Mouse (Mus musculus): Measurements from ENCODE around the gene Pfas. TPM values are rescaled to one million over a fixed set of nuclear protein-coding genes. Genes with fewer than 3 reads are reported as not detected.

The Pfas gene
- polyA plus RNA-seq, 1 experiment from 2014 or later: 47.7 TPM

GRCm38 (mm10) chr11:69045531-69046394 lies 37.5 kb upstream of the Pfas start, which contains the start of gene Aurkb:
Gene Aurkb (plus strand): TSS chr11:69045647.
- H3K9ac ChIP-seq (ENCODE audit: low read depth, low read length): peak within 1 kb of the TSS; percentile 88
- H3K27ac ChIP-seq (ENCODE audit: low read depth, low read length): peak within 1 kb of the TSS; percentile 96
- ATAC-seq (ENCODE audit: low FRiP score, low TSS enrichment): peak; percentile 81
- H3K4me2 ChIP-seq (replicated peaks; ENCODE audit: low read depth, low read length): peak within 1 kb of the TSS; percentile 76
- under 1% methylated on average over 54 of the region's 54 CpGs for WGBS
- H3K27me3 ChIP-seq (ENCODE audit: control insufficient read depth, insufficient read depth, low read length): no peaks in the 10 kb centered on the region
- peaks cover 30% of the 10 kb centered on the region for H3K36me3 ChIP-seq (ENCODE audit: control insufficient read depth, insufficient read depth, low read length)
- H3K4me1 ChIP-seq (ENCODE audit: control insufficient read depth, insufficient read depth, low read length): peaks cover 15% of the 10 kb centered on the region
- H3K4me3 ChIP-seq (ENCODE audit: low read length): peak within 1 kb of the TSS; percentile 90
- no peaks in the 10 kb centered on the region for H3K9me3 ChIP-seq (ENCODE audit: control insufficient read depth, low read length)

GRCm38 (mm10) chr11:69038173-69038572 lies 29.9 kb upstream of the Pfas start:
- H3K9ac ChIP-seq (ENCODE audit: low read depth, low read length): no peak overlapping the region
- no peaks in the 10 kb centered on the region for H3K27me3 ChIP-seq (ENCODE audit: control insufficient read depth, insufficient read depth, low read length)
- WGBS: 83% methylated on average over 5 of the region's 5 CpGs
- peak overlapping the region; percentile 5; the same call in 1 of the 2 replicates for H3K4me3 ChIP-seq (ENCODE audit: low read length)
- no peak overlapping the region for H3K4me2 ChIP-seq (replicated peaks; ENCODE audit: low read depth, low read length)
- peaks cover 19% of the 10 kb centered on the region for H3K4me1 ChIP-seq (ENCODE audit: control insufficient read depth, insufficient read depth, low read length)
- H3K9me3 ChIP-seq (ENCODE audit: control insufficient read depth, low read length): no peaks in the 10 kb centered on the region
- H3K27ac ChIP-seq (ENCODE audit: low read depth, low read length): no peak overlapping the region
- no peak for ATAC-seq (ENCODE audit: low FRiP score, low TSS enrichment)
- H3K36me3 ChIP-seq (ENCODE audit: control insufficient read depth, insufficient read depth, low read length): peaks cover 22% of the 10 kb centered on the region

GRCm38 (mm10) chr11:69037231-69038061 lies 29.2 kb upstream of the Pfas start:
- 1% methylated on average over 34 of the region's 34 CpGs for WGBS
- Histone ChIP-seq H3K27ac (ENCODE audit: low read depth, low read length) (peak overlapping the region; percentile 83), H3K4me2 (replicated peaks; ENCODE audit: low read depth, low read length) (peak overlapping the region; percentile 65), H3K9ac (ENCODE audit: low read depth, low read length) (peak overlapping the region; percentile 76), H3K4me3 (ENCODE audit: low read length) (peak overlapping the region; percentile 87), H3K36me3 (ENCODE audit: control insufficient read depth, insufficient read depth, low read length) (peaks cover 29% of the 10 kb centered on the region), H3K9me3 (ENCODE audit: control insufficient read depth, low read length) (no peaks in the 10 kb centered on the region), H3K4me1 (ENCODE audit: control insufficient read depth, insufficient read depth, low read length) (peaks cover 19% of the 10 kb centered on the region), H3K27me3 (ENCODE audit: control insufficient read depth, insufficient read depth, low read length) (no peaks in the 10 kb centered on the region)
- peak; percentile 22; the same call in 1 of the 2 replicates for ATAC-seq (ENCODE audit: low FRiP score, low TSS enrichment)

GRCm38 (mm10) chr11:69036486-69037230 lies 28.4 kb upstream of the Pfas start:
- WGBS: 8% methylated on average over 20 of the region's 20 CpGs
- Histone ChIP-seq H3K36me3 (ENCODE audit: control insufficient read depth, insufficient read depth, low read length) (peaks cover 30% of the 10 kb centered on the region), H3K4me1 (ENCODE audit: control insufficient read depth, insufficient read depth, low read length) (peaks cover 19% of the 10 kb centered on the region), H3K27me3 (ENCODE audit: control insufficient read depth, insufficient read depth, low read length) (no peaks in the 10 kb centered on the region), H3K9ac (ENCODE audit: low read depth, low read length) (peak overlapping the region; percentile 76), H3K4me2 (replicated peaks; ENCODE audit: low read depth, low read length) (peak overlapping the region; percentile 65), H3K9me3 (ENCODE audit: control insufficient read depth, low read length) (no peaks in the 10 kb centered on the region), H3K27ac (ENCODE audit: low read depth, low read length) (peak overlapping the region; percentile 83), H3K4me3 (ENCODE audit: low read length) (peak overlapping the region; percentile 87)
- no peak for ATAC-seq (ENCODE audit: low FRiP score, low TSS enrichment)

- Histone ChIP-seq H3K9me3 (ENCODE audit: control insufficient read depth, low read length) (no peaks in the 10 kb centered on the region), H3K4me3 (ENCODE audit: low read length) (peak overlapping the region; percentile 1; the same call in 1 of the 2 replicates), H3K9ac (ENCODE audit: low read depth, low read length) (no peak overlapping the region), H3K4me1 (ENCODE audit: control insufficient read depth, insufficient read depth, low read length) (peaks cover 19% of the 10 kb centered on the region), H3K27ac (ENCODE audit: low read depth, low read length) (peak overlapping the region; percentile 60; the same call in 1 of the 2 replicates), H3K27me3 (ENCODE audit: control insufficient read depth, insufficient read depth, low read length) (no peaks in the 10 kb centered on the region), H3K4me2 (replicated peaks; ENCODE audit: low read depth, low read length) (peak overlapping the region; percentile 65; the same call in 1 of the 2 replicates), H3K36me3 (ENCODE audit: control insufficient read depth, insufficient read depth, low read length) (peaks cover 39% of the 10 kb centered on the region)
- peak; percentile 17; the same call in 1 of the 2 replicates for ATAC-seq (ENCODE audit: low FRiP score, low TSS enrichment)
- WGBS: 5% methylated on average over 8 of the region's 8 CpGs
Observed at GRCm38 (mm10) chr11:69035849-69036248, 27.6 kb upstream of the Pfas start.

GRCm38 (mm10) chr11:69035411-69035810 lies 27.2 kb upstream of the Pfas start:
- peaks cover 19% of the 10 kb centered on the region for H3K4me1 ChIP-seq (ENCODE audit: control insufficient read depth, insufficient read depth, low read length)

GRCm38 (mm10) chr11:69034585-69034984 lies 26.3 kb upstream of the Pfas start:
- peaks cover 51% of the 10 kb centered on the region for H3K36me3 ChIP-seq (ENCODE audit: control insufficient read depth, insufficient read depth, low read length)
- H3K4me2 ChIP-seq (replicated peaks; ENCODE audit: low read depth, low read length): no peak overlapping the region
- H3K9ac ChIP-seq (ENCODE audit: low read depth, low read length): no peak overlapping the region
- H3K4me1 ChIP-seq (ENCODE audit: control insufficient read depth, insufficient read depth, low read length): peaks cover 19% of the 10 kb centered on the region
- ATAC-seq (ENCODE audit: low FRiP score, low TSS enrichment): no peak
- 92% methylated on average over 3 of the region's 3 CpGs for WGBS
- H3K4me3 ChIP-seq (ENCODE audit: low read length): no peak overlapping the region
- no peaks in the 10 kb centered on the region for H3K9me3 ChIP-seq (ENCODE audit: control insufficient read depth, low read length)
- no peaks in the 10 kb centered on the region for H3K27me3 ChIP-seq (ENCODE audit: control insufficient read depth, insufficient read depth, low read length)
- H3K27ac ChIP-seq (ENCODE audit: low read depth, low read length): no peak overlapping the region

More at GRCm38 (mm10) chr11:69035411-69035810, 27.2 kb upstream of the Pfas start:
- WGBS: 81% methylated on average over 9 of the region's 9 CpGs
- no peaks in the 10 kb centered on the region for H3K27me3 ChIP-seq (ENCODE audit: control insufficient read depth, insufficient read depth, low read length)
- no peak overlapping the region for H3K4me2 ChIP-seq (replicated peaks; ENCODE audit: low read depth, low read length)
- H3K9me3 ChIP-seq (ENCODE audit: control insufficient read depth, low read length): no peaks in the 10 kb centered on the region
- no peak for ATAC-seq (ENCODE audit: low FRiP score, low TSS enrichment)
- peak overlapping the region; percentile 60; the same call in 1 of the 2 replicates for H3K27ac ChIP-seq (ENCODE audit: low read depth, low read length)
- peaks cover 43% of the 10 kb centered on the region for H3K36me3 ChIP-seq (ENCODE audit: control insufficient read depth, insufficient read depth, low read length)
- H3K4me3 ChIP-seq (ENCODE audit: low read length): no peak overlapping the region
- H3K9ac ChIP-seq (ENCODE audit: low read depth, low read length): no peak overlapping the region

GRCm38 (mm10) chr11:69033552-69033951 lies 25.3 kb upstream of the Pfas start:
- Histone ChIP-seq H3K9me3 (ENCODE audit: control insufficient read depth, low read length) (no peaks in the 10 kb centered on the region), H3K9ac (ENCODE audit: low read depth, low read length) (no peak overlapping the region), H3K4me3 (ENCODE audit: low read length) (no peak overlapping the region), H3K36me3 (ENCODE audit: control insufficient read depth, insufficient read depth, low read length) (peaks cover 61% of the 10 kb centered on the region), H3K4me2 (replicated peaks; ENCODE audit: low read depth, low read length) (no peak overlapping the region), H3K4me1 (ENCODE audit: control insufficient read depth, insufficient read depth, low read length) (peaks cover 11% of the 10 kb centered on the region), H3K27me3 (ENCODE audit: control insufficient read depth, insufficient read depth, low read length) (no peaks in the 10 kb centered on the region), H3K27ac (ENCODE audit: low read depth, low read length) (no peak overlapping the region)
- no peak for ATAC-seq (ENCODE audit: low FRiP score, low TSS enrichment)
- 83% methylated on average over 9 of the region's 9 CpGs for WGBS

All from kidney, embryonic 14.5 days (tissue).